Mouse (Mus musculus) naive thymus-derived CD4-positive, alpha-beta T cell, adult 2 months (primary cell): Measurements from ENCODE around the gene Ano6.
"Not testable (repeated sequence)": the region's sequence is repeated elsewhere in the genome, so short reads cannot be mapped to it uniquely, and the experiment has no call there.

Experiments used
- DNase-seq: peaks from one replicate; pipeline ENCODE4 v3.0.0-alpha.2; 2011; ENCODE audit warnings: low read depth

The Ano6 gene

DNA sequence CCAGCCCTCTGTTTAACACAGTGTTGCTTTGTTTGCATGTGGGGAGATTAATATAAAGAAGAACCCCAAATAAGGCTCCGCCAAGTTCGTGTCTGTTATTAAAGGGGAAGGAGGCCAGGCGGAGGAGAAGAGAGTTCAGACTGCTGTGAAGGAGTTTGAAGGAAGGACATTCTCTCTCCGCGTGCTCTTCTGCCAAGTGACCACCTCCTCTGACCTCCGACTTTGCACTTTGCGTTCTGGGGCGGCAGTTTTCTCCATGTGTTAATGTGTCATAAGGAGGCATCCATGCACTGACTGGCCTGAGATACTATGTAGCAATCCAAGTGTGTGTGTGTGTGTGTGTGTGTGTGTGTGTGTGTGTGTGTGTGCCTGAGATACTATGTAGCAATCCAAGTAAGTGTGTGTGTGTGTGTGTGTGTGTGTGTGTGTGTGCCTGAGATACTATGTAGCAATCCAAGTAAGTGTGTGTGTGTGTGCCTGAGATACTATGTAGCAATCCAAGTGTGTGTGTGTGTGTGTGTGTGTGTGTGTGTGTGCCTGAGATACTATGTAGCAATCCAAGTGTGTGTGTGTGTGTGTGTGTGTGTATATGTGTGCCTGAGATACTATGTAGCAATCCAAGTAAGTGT lies 37.5 kb downstream of the Ano6 start:
- not testable (repeated sequence) for DNase-seq

DNA sequence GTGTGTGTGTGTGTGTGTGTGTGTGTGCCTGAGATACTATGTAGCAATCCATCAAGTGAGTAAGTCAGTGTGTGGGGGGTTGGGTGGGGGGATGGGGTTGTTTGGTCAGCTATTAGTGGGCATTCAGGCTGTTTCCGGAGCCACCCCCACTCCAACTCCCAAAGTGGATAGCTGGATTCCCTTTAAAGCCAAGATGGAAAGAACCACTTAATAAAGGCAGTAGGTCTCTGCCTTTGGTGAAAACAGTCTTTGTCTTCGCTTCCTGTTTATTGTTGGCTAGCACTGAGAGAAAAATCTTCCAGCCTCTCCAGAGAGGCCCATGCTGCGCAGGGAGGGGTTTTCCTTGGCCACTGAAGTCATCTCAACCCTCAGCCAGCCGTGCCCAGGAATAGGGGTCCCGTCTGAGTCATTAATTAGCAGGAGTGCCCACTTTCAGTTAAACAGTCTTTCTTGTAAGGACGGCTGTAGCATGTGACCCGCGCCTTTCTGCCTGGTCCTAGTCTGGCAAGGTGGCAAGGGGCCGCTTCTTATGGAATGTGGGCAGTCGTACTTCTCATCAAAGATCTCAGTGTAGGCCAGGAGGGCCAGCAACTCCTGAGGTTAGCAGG lies 38.1 kb downstream of the Ano6 start:
- DNase-seq: no peak

DNA sequence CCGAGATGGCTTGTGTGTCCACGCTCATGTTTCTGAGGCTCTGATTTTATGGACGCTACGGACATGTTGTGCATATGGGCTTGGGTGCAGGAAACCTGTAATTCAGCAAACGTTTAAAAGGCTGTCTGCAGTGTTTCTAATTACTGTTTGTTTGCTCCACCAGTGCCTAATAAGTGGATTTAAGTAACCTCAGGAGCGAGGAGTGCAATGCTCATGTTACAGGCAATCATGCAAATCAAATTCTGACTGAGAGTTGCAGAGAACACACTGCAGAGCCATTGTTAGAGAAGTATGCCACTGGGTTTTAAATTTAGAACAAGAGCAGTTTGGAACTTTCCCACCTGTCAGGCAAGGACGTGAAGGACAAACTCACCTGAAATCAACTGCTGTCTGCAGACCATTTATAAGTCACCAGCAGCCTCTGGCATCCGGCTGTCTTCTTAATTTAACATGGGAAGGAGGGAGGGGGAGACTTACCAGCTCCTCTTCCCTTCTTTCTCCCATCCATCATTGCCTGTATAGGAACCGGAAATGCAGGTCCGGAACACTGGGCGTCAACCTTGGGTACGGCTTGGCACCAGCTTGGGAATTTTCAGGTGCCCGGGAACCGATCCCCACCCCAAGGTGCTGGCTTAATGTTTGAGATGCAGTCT lies 39.0 kb downstream of the Ano6 start:
- no peak for DNase-seq

DNA sequence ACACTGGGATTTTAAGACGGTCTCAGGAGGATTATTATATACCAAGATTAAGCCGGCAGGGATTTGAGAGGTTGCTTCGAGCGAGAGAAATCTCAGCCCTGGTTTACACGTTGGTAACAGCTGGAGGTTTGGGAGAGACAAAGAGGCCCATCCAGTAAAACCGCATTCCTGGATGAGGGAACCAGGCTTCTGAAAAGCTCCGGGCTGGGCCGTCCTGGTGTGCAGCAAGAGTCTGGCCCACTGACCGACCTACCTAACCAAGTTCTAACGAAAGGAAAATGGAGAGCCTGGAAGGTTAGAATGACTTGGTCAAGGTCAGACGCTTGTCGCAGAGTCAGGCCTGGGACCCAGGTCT lies 39.5 kb downstream of the Ano6 start:
- no peak for DNase-seq

DNA sequence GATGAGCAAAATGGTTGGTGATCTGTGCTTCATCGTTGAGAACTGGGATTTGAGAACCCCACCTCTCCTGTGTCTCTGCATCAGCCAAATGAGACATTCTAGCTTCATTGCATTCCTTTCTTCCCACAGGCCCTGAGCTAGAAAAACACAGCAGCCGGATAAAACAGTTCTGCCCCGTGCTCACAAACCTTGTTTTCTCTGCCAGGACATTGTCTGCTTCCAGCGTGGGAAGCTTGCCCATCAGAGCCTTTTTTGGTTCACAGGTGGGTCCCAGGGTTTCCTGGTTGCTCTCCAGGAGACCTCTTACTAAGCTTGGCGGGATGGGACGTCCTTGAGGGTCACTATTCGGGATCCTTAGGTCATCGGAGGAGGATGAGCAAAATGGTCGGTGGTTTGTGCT lies 42.6 kb downstream of the Ano6 start:
- no peak for DNase-seq

DNA sequence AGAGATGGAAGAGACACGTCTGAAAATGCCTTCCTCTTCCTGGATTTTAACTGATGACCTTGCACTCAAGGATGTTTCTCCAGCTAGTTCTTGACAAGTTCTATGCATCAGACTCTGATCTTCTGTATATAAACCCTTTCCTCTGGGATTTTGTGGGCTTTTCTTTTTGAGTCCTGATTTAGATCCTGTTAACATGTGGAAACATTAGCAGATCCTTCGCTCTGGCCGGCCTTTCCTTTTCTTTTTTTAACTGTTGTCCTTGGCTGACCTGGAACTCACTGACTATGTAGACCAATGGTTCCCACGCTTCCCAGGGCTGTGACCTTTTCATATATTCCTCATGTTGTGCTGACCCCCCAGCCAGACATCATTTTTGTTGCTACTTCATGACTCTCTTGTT lies 45.4 kb downstream of the Ano6 start:
- DNase-seq: no peak

GRCm38 (mm10) chr15:95836646-95837434 lies 46.2 kb downstream of the Ano6 start:
- no peak for DNase-seq

- no peak for DNase-seq
These were observed 46.9 kb downstream of the Ano6 start for GRCm38 (mm10) chr15:95837570-95837969.

GRCm38 (mm10) chr15:95838171-95839020 lies 47.8 kb downstream of the Ano6 start:
- no peak for DNase-seq

DNA sequence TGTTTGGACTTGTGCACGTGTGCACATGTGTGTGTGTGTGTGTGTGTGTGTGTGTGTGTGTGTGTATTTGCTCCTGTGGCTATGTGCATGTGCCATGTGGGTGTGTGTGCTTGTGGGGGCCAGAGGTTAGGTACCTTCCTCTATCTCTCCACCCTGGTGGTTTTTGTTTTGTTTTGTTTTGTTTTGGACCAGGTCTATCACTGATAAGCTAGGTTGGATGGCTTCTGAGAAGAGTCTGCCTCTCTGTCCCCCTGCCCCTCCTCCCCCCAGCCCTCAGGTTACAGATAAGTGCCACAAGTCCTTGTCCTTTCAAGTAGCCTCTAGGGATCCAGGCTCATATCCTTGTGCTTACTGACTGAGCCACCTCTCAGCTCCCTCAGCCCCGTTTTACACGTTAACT lies 49.1 kb downstream of the Ano6 start:
- no peak for DNase-seq

DNA sequence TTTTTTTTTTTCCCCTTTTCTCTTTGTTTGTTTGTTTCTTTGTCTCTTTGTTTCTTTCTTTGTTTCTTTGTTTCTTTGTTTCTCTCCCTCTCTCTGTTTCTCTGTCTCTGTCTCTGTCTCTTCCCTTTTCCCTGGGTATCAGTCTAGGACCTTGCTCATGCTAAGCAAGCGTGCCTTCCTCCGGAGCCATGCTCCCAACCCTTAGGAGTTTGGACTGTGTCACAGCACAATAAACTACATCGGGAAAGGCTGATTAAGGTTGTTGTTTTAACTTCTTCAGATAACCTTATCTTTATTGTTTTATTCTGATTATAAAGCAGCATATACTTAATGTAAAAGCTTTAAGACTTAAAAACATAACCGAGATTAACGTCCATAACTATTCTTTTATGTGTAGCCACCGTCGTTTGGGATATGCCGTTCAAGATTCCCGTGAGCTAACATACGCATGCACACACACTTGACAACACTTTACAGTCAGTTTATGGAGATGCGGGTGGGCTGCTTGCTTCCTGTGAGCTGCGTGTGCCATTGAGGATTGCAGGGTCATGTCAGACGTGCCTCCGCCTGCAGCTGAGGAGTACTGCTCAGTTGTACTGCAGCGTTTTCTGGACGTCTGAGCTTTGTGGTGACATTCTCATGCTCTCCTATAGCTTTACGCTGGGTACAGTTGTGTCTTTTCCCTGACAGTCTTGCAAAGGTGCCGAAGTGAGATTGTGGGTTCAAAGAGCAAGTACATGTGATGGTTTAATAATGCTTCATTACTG lies 52.7 kb downstream of the Ano6 start:
- no peak for DNase-seq

- no peak for DNase-seq
These were observed 53.8 kb downstream of the Ano6 start for GRCm38 (mm10) chr15:95844412-95844811.

- DNase-seq: no peak
These were observed 55.5 kb downstream of the Ano6 start for GRCm38 (mm10) chr15:95846102-95846501.

DNA sequence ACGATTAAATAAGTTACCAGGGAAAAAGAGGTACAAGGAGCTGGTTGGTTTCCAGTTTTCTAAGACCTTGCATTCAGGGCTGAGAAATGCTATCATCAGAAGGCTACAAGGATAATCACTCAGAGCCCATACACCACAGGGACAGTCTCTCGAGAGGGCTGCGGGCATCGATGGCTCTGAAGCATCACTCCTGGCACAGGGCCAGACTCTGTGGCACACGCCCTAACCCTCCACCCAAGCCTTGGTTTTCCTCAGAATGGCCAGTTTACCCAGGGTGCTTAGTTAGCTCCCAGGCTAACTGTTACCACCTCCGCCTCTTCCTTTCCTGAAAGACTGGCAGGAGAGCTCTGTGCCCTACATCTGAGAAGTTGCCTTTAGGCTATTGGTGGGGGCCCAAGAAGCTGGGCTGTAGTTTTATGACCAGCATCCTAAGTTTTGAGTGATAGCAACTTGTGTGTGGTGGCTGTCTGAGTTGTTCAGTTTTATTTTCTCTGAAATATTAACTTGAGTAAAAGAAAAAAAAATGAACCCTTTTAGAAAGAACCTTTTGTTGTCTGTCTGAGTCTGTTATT lies 57.9 kb downstream of the Ano6 start:
- DNase-seq: peak; percentile 39

- DNase-seq: peak; percentile 46
These were observed 59.1 kb downstream of the Ano6 start for GRCm38 (mm10) chr15:95849513-95850411.

- no peak for DNase-seq
These were observed 59.9 kb downstream of the Ano6 start for GRCm38 (mm10) chr15:95850546-95850945.

DNA sequence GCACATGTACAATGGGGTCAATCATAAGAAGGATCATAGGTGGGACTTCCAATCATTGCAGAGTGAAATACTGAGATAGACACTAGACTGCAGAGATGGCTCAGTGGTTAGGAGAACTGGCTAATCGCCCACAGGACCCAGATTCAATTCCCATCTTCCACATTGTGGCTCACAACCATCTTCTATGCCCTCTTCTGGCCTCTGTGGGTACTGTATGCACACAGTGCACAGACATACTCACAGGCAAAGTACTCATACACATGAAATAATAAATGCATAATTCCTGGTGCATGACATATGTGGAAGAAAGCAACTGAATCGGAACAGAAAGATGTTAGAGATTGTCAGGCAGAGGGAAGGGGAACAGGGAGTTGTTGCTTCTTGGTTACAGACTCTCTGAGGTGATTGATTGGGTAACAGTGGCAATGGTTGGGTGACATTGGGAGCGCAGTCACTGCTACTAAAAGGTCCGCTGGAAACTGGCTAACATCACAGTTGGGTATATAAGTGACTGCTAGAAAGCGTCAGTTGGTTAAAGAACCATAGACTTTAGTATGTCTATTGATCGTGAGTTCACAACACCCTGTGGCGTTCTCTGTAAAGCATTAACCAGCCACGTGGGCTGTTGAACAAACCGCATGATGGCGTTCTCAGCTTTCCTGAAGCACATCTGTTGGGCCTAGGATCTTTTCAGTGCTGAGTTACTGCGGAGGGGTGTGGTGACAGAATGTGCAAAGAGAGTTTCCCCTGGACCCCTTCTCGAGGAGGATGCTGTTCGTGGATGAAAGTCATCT lies 64.6 kb downstream of the Ano6 start:
- no peak for DNase-seq

- no peak for DNase-seq
These were observed 65.3 kb downstream of the Ano6 start for GRCm38 (mm10) chr15:95855953-95856352.
